Mouse (Mus musculus): ENCODE measurements at regions not wholly inside any gene's neighbourhood (a gene's known extent, or its start where the extent isn't known, plus 50 kb on each side); places are given as distances from the start of the nearest gene placed in this dataset.
A peak's percentile ranks its signal among the peaks of the same experiment; 100 is the strongest.

- Histone ChIP-seq H3K4me3 (replicated peaks; ENCODE audit: extremely low read depth, low read depth, low read length) (no peak overlapping the region), H3K4me1 (ENCODE audit: control insufficient read depth, insufficient read depth, low read length) (no peaks in the 10 kb centered on the region)
- no peak for DNase-seq
- TF ChIP-seq CTCF (IDR thresholded peaks at IDR 0.05; ENCODE audit: insufficient read depth, low read length) = no peak
- no peak for TF ChIP-seq POLR2A (IDR thresholded peaks at IDR 0.05; ENCODE audit: borderline replicate concordance, extremely low read depth, low read depth, low read length)
- 40% methylated on average over 2 of the region's 2 CpGs for WGBS
Measured at GRCm38 (mm10) chr11:17759224-17759623, 194.5 kb downstream of the Etaa1 start.

- no peak for DNase-seq
- Histone ChIP-seq H3K4me3 (replicated peaks; ENCODE audit: extremely low read depth, low read depth, low read length) (no peak overlapping the region), H3K4me1 (ENCODE audit: control insufficient read depth, insufficient read depth, low read length) (no peaks in the 10 kb centered on the region)
- no peak for TF ChIP-seq CTCF (IDR thresholded peaks at IDR 0.05; ENCODE audit: insufficient read depth, low read length)
- no peak for TF ChIP-seq POLR2A (IDR thresholded peaks at IDR 0.05; ENCODE audit: borderline replicate concordance, extremely low read depth, low read depth, low read length)
- 47% methylated on average over 1 of the region's 1 CpGs for WGBS
Measured at GRCm38 (mm10) chr11:17763411-17763810, 190.3 kb downstream of the Etaa1 start.

- TF ChIP-seq CTCF (IDR thresholded peaks at IDR 0.05; ENCODE audit: insufficient read depth, low read length) = no peak
- no peak for TF ChIP-seq POLR2A (IDR thresholded peaks at IDR 0.05; ENCODE audit: borderline replicate concordance, extremely low read depth, low read depth, low read length)
- H3K4me3 ChIP-seq (replicated peaks; ENCODE audit: extremely low read depth, low read depth, low read length) = no peak overlapping the region
- DNase-seq = no peak
- no peaks in the 10 kb centered on the region for H3K4me1 ChIP-seq (ENCODE audit: control insufficient read depth, insufficient read depth, low read length)
Measured at GRCm38 (mm10) chr11:17764146-17764545, 189.5 kb downstream of the Etaa1 start.

- TF ChIP-seq CTCF (IDR thresholded peaks at IDR 0.05; ENCODE audit: insufficient read depth, low read length) (no peak), POLR2A (IDR thresholded peaks at IDR 0.05; ENCODE audit: borderline replicate concordance, extremely low read depth, low read depth, low read length) (no peak)
- Histone ChIP-seq H3K4me3 (replicated peaks; ENCODE audit: extremely low read depth, low read depth, low read length) (no peak overlapping the region), H3K4me1 (ENCODE audit: control insufficient read depth, insufficient read depth, low read length) (no peaks in the 10 kb centered on the region)
- no peak for DNase-seq
Measured at GRCm38 (mm10) chr11:17768345-17768759, 185.3 kb downstream of the Etaa1 start.

GRCm38 (mm10) chr11:17768837-17769466 is 184.7 kb downstream of the Etaa1 start:
- H3K4me1 ChIP-seq (ENCODE audit: control insufficient read depth, insufficient read depth, low read length) = no peaks in the 10 kb centered on the region
- no peak for DNase-seq
- 25% methylated on average over 4 of the region's 4 CpGs for WGBS
- no peak overlapping the region for H3K4me3 ChIP-seq (replicated peaks; ENCODE audit: extremely low read depth, low read depth, low read length)
- TF ChIP-seq CTCF (IDR thresholded peaks at IDR 0.05; ENCODE audit: insufficient read depth, low read length) (no peak), POLR2A (IDR thresholded peaks at IDR 0.05; ENCODE audit: borderline replicate concordance, extremely low read depth, low read depth, low read length) (no peak)

GRCm38 (mm10) chr11:17797632-17798031 is 156.0 kb downstream of the Etaa1 start:
- TF ChIP-seq POLR2A (IDR thresholded peaks at IDR 0.05; ENCODE audit: borderline replicate concordance, extremely low read depth, low read depth, low read length) (no peak), CTCF (IDR thresholded peaks at IDR 0.05; ENCODE audit: insufficient read depth, low read length) (no peak)
- DNase-seq = no peak
- no peak overlapping the region for H3K4me3 ChIP-seq (replicated peaks; ENCODE audit: extremely low read depth, low read depth, low read length)
- no peaks in the 10 kb centered on the region for H3K4me1 ChIP-seq (ENCODE audit: control insufficient read depth, insufficient read depth, low read length)

- no peaks in the 10 kb centered on the region for H3K4me1 ChIP-seq (ENCODE audit: control insufficient read depth, insufficient read depth, low read length)
- TF ChIP-seq POLR2A (IDR thresholded peaks at IDR 0.05; ENCODE audit: borderline replicate concordance, extremely low read depth, low read depth, low read length) (no peak), CTCF (IDR thresholded peaks at IDR 0.05; ENCODE audit: insufficient read depth, low read length) (no peak)
- 85% methylated on average over 3 of the region's 3 CpGs for WGBS
- no peak overlapping the region for H3K4me3 ChIP-seq (replicated peaks; ENCODE audit: extremely low read depth, low read depth, low read length)
- no peak for DNase-seq
Measured at GRCm38 (mm10) chr11:17807851-17808250, 145.8 kb downstream of the Etaa1 start.

- TF ChIP-seq CTCF (IDR thresholded peaks at IDR 0.05; ENCODE audit: insufficient read depth, low read length) (no peak), POLR2A (IDR thresholded peaks at IDR 0.05; ENCODE audit: borderline replicate concordance, extremely low read depth, low read depth, low read length) (no peak)
- WGBS = 74% methylated on average over 8 of the region's 8 CpGs
- H3K4me1 ChIP-seq (ENCODE audit: control insufficient read depth, insufficient read depth, low read length) = no peaks in the 10 kb centered on the region
- no peak for DNase-seq
- H3K4me3 ChIP-seq (replicated peaks; ENCODE audit: extremely low read depth, low read depth, low read length) = no peak overlapping the region
Measured at GRCm38 (mm10) chr11:17811829-17812559, 141.7 kb downstream of the Etaa1 start.

- 52% methylated on average over 2 of the region's 2 CpGs for WGBS
- Histone ChIP-seq H3K4me1 (ENCODE audit: control insufficient read depth, insufficient read depth, low read length) (no peaks in the 10 kb centered on the region), H3K4me3 (replicated peaks; ENCODE audit: extremely low read depth, low read depth, low read length) (no peak overlapping the region)
- DNase-seq = no peak
- no peak for TF ChIP-seq CTCF (IDR thresholded peaks at IDR 0.05; ENCODE audit: insufficient read depth, low read length)
- no peak for TF ChIP-seq POLR2A (IDR thresholded peaks at IDR 0.05; ENCODE audit: borderline replicate concordance, extremely low read depth, low read depth, low read length)
Measured at GRCm38 (mm10) chr11:17842642-17843041, 111.0 kb downstream of the Etaa1 start.

GRCm38 (mm10) chr11:17852405-17852804 is 101.3 kb downstream of the Etaa1 start:
- TF ChIP-seq CTCF (IDR thresholded peaks at IDR 0.05; ENCODE audit: insufficient read depth, low read length) (peak; percentile 42), POLR2A (IDR thresholded peaks at IDR 0.05; ENCODE audit: borderline replicate concordance, extremely low read depth, low read depth, low read length) (no peak)
- no peak for DNase-seq
- H3K4me3 ChIP-seq (replicated peaks; ENCODE audit: extremely low read depth, low read depth, low read length) = no peak overlapping the region
- no peaks in the 10 kb centered on the region for H3K4me1 ChIP-seq (ENCODE audit: control insufficient read depth, insufficient read depth, low read length)
- 44% methylated on average over 7 of the region's 7 CpGs for WGBS

All from lung, adult 2 months (tissue).